Mouse (Mus musculus): ENCODE measurements at regions not wholly inside any gene's neighbourhood (a gene's known extent, or its start where the extent isn't known, plus 50 kb on each side); places are given as distances from the start of the nearest gene placed in this dataset.
"Not testable (repeated sequence)": the region's sequence is repeated elsewhere in the genome, so short reads cannot be mapped to it uniquely, and the experiment has no call there.

GRCm38 (mm10) chr5:4326309-4327014 is 134.3 kb downstream of the Mterf1b start:
- no peaks in the 10 kb centered on the region for H3K27me3 ChIP-seq (ENCODE audit: insufficient read depth, low read length)
- no peaks in the 10 kb centered on the region for H3K36me3 ChIP-seq (ENCODE audit: insufficient read depth, low read length)
- H3K4me3 ChIP-seq (replicated peaks; ENCODE audit: low read length): no peak overlapping the region
- peaks cover 7% of the 10 kb centered on the region for H3K4me1 ChIP-seq (replicated peaks; ENCODE audit: low read depth, low read length)
- no peak for TF ChIP-seq CTCF (conservative IDR thresholded peaks at IDR 0.05; ENCODE audit: low read length)
- TF ChIP-seq NANOG (IDR thresholded peaks at IDR 0.05; ENCODE audit: borderline replicate concordance, low read length): no peak
- no peak for TF ChIP-seq POU5F1 (IDR thresholded peaks at IDR 0.05; ENCODE audit: borderline replicate concordance, low read length)
- H3K9me3 ChIP-seq (ENCODE audit: low read length): peaks cover 19% of the 10 kb centered on the region

GRCm38 (mm10) chr5:4335683-4336082 is 143.5 kb downstream of the Mterf1b start:
- Histone ChIP-seq H3K9me3 (ENCODE audit: low read length) (peaks cover 35% of the 10 kb centered on the region), H3K27me3 (ENCODE audit: insufficient read depth, low read length) (no peaks in the 10 kb centered on the region), H3K4me1 (replicated peaks; ENCODE audit: low read depth, low read length) (peaks cover 9% of the 10 kb centered on the region), H3K36me3 (ENCODE audit: insufficient read depth, low read length) (no peaks in the 10 kb centered on the region), H3K4me3 (replicated peaks; ENCODE audit: low read length) (no peak overlapping the region)
- TF ChIP-seq POU5F1 (IDR thresholded peaks at IDR 0.05; ENCODE audit: borderline replicate concordance, low read length) (no peak), CTCF (conservative IDR thresholded peaks at IDR 0.05; ENCODE audit: low read length) (no peak), NANOG (IDR thresholded peaks at IDR 0.05; ENCODE audit: borderline replicate concordance, low read length) (no peak)

- Histone ChIP-seq H3K4me3 (replicated peaks; ENCODE audit: low read length) (no peak overlapping the region), H3K27me3 (ENCODE audit: insufficient read depth, low read length) (no peaks in the 10 kb centered on the region), H3K9me3 (ENCODE audit: low read length) (no peaks in the 10 kb centered on the region), H3K4me1 (replicated peaks; ENCODE audit: low read depth, low read length) (peaks cover 15% of the 10 kb centered on the region), H3K36me3 (ENCODE audit: insufficient read depth, low read length) (no peaks in the 10 kb centered on the region)
- TF ChIP-seq CTCF (conservative IDR thresholded peaks at IDR 0.05; ENCODE audit: low read length) (no peak), POU5F1 (IDR thresholded peaks at IDR 0.05; ENCODE audit: borderline replicate concordance, low read length) (no peak), NANOG (IDR thresholded peaks at IDR 0.05; ENCODE audit: borderline replicate concordance, low read length) (no peak)
Measured at GRCm38 (mm10) chr5:4341956-4342355, 149.8 kb downstream of the Mterf1b start.

- Histone ChIP-seq H3K4me1 (replicated peaks; ENCODE audit: low read depth, low read length) (peaks cover 15% of the 10 kb centered on the region), H3K4me3 (replicated peaks; ENCODE audit: low read length) (no peak overlapping the region), H3K27me3 (ENCODE audit: insufficient read depth, low read length) (no peaks in the 10 kb centered on the region), H3K9me3 (ENCODE audit: low read length) (no peaks in the 10 kb centered on the region), H3K36me3 (ENCODE audit: insufficient read depth, low read length) (no peaks in the 10 kb centered on the region)
- no peak for TF ChIP-seq CTCF (conservative IDR thresholded peaks at IDR 0.05; ENCODE audit: low read length)
- no peak for TF ChIP-seq NANOG (IDR thresholded peaks at IDR 0.05; ENCODE audit: borderline replicate concordance, low read length)
- TF ChIP-seq POU5F1 (IDR thresholded peaks at IDR 0.05; ENCODE audit: borderline replicate concordance, low read length): no peak
Measured at GRCm38 (mm10) chr5:4344458-4344857, 152.3 kb downstream of the Mterf1b start.

- Histone ChIP-seq H3K4me1 (replicated peaks; ENCODE audit: low read depth, low read length) (no peaks in the 10 kb centered on the region), H3K36me3 (ENCODE audit: insufficient read depth, low read length) (no peaks in the 10 kb centered on the region), H3K9me3 (ENCODE audit: low read length) (no peaks in the 10 kb centered on the region), H3K4me3 (replicated peaks; ENCODE audit: low read length) (no peak overlapping the region), H3K27me3 (ENCODE audit: insufficient read depth, low read length) (no peaks in the 10 kb centered on the region)
- no peak for TF ChIP-seq CTCF (conservative IDR thresholded peaks at IDR 0.05; ENCODE audit: low read length)
- TF ChIP-seq NANOG (IDR thresholded peaks at IDR 0.05; ENCODE audit: borderline replicate concordance, low read length): no peak
- TF ChIP-seq POU5F1 (IDR thresholded peaks at IDR 0.05; ENCODE audit: borderline replicate concordance, low read length): no peak
Measured at GRCm38 (mm10) chr5:4348334-4348733, 156.2 kb downstream of the Mterf1b start.

GRCm38 (mm10) chr5:4349943-4350342 is 157.8 kb downstream of the Mterf1b start:
- Histone ChIP-seq H3K9me3 (ENCODE audit: low read length) (peaks cover 10% of the 10 kb centered on the region; the same call in 1 of the 2 replicates), H3K27me3 (ENCODE audit: insufficient read depth, low read length) (no peaks in the 10 kb centered on the region), H3K4me3 (replicated peaks; ENCODE audit: low read length) (no peak overlapping the region), H3K36me3 (ENCODE audit: insufficient read depth, low read length) (no peaks in the 10 kb centered on the region), H3K4me1 (replicated peaks; ENCODE audit: low read depth, low read length) (no peaks in the 10 kb centered on the region)
- TF ChIP-seq NANOG (IDR thresholded peaks at IDR 0.05; ENCODE audit: borderline replicate concordance, low read length) (no peak), CTCF (conservative IDR thresholded peaks at IDR 0.05; ENCODE audit: low read length) (no peak), POU5F1 (IDR thresholded peaks at IDR 0.05; ENCODE audit: borderline replicate concordance, low read length) (no peak)

GRCm38 (mm10) chr5:4355609-4356224 is 163.6 kb downstream of the Mterf1b start:
- Histone ChIP-seq H3K36me3 (ENCODE audit: insufficient read depth, low read length) (no peaks in the 10 kb centered on the region), H3K27me3 (ENCODE audit: insufficient read depth, low read length) (no peaks in the 10 kb centered on the region), H3K9me3 (ENCODE audit: low read length) (peaks cover 16% of the 10 kb centered on the region), H3K4me1 (replicated peaks; ENCODE audit: low read depth, low read length) (no peaks in the 10 kb centered on the region), H3K4me3 (replicated peaks; ENCODE audit: low read length) (no peak overlapping the region)
- TF ChIP-seq CTCF (conservative IDR thresholded peaks at IDR 0.05; ENCODE audit: low read length) (no peak), POU5F1 (IDR thresholded peaks at IDR 0.05; ENCODE audit: borderline replicate concordance, low read length) (no peak), NANOG (IDR thresholded peaks at IDR 0.05; ENCODE audit: borderline replicate concordance, low read length) (no peak)

- not testable (repeated sequence) for H3K27me3 ChIP-seq (ENCODE audit: insufficient read depth, low read length); H3K4me1 ChIP-seq (replicated peaks; ENCODE audit: low read depth, low read length); H3K4me3 ChIP-seq (replicated peaks; ENCODE audit: low read length); H3K36me3 ChIP-seq (ENCODE audit: insufficient read depth, low read length)
- peaks cover 21% of the 10 kb centered on the region for H3K9me3 ChIP-seq (ENCODE audit: low read length)
Measured at GRCm38 (mm10) chr5:4356555-4357273, 164.5 kb downstream of the Mterf1b start.

GRCm38 (mm10) chr5:4361547-4361946 is 169.4 kb downstream of the Mterf1b start:
- peaks cover 11% of the 10 kb centered on the region for H3K9me3 ChIP-seq (ENCODE audit: low read length)
- not testable (repeated sequence) for H3K27me3 ChIP-seq (ENCODE audit: insufficient read depth, low read length); H3K4me3 ChIP-seq (replicated peaks; ENCODE audit: low read length); H3K4me1 ChIP-seq (replicated peaks; ENCODE audit: low read depth, low read length); H3K36me3 ChIP-seq (ENCODE audit: insufficient read depth, low read length)

GRCm38 (mm10) chr5:4384719-4385118 is 192.6 kb downstream of the Mterf1b start:
- peaks cover 43% of the 10 kb centered on the region for H3K9me3 ChIP-seq (ENCODE audit: low read length)
- H3K36me3 ChIP-seq (ENCODE audit: insufficient read depth, low read length); H3K4me1 ChIP-seq (replicated peaks; ENCODE audit: low read depth, low read length); H3K27me3 ChIP-seq (ENCODE audit: insufficient read depth, low read length); H3K4me3 ChIP-seq (replicated peaks; ENCODE audit: low read length): not testable (repeated sequence)

All from E14TG2a.4 (cell line).